Mouse (Mus musculus): ENCODE measurements around the gene Msh5. TPM values are rescaled to one million over a fixed set of nuclear protein-coding genes. Genes with fewer than 3 reads are reported as not detected.
A peak's percentile ranks its signal among the peaks of the same experiment; 100 is the strongest.

The Msh5 gene
- polyA plus RNA-seq, 1 experiment from 2014 or later: 4.4 TPM

GRCm38 (mm10) chr17:35080710-35081109, 34.2 kb upstream of the Msh5 start:
- no peaks in the 10 kb centered on the region for H3K9me3 ChIP-seq
- no peak overlapping the region for H3K4me3 ChIP-seq
- H3K36me3 ChIP-seq (replicated peaks): no peaks in the 10 kb centered on the region
- DNase-seq (ENCODE audit: low spot score): no peak
- no peak overlapping the region for H3K27ac ChIP-seq (replicated peaks)
- peaks cover 40% of the 10 kb centered on the region for H3K27me3 ChIP-seq (replicated peaks; ENCODE audit: low read depth, poor library complexity, severe bottlenecking)
- 69% methylated on average over 4 of the region's 4 CpGs for WGBS
- peaks cover 26% of the 10 kb centered on the region for H3K4me1 ChIP-seq

- H3K4me1 ChIP-seq: peaks cover 26% of the 10 kb centered on the region
- peaks cover 42% of the 10 kb centered on the region for H3K27me3 ChIP-seq (replicated peaks; ENCODE audit: low read depth, poor library complexity, severe bottlenecking)
- H3K36me3 ChIP-seq (replicated peaks): no peaks in the 10 kb centered on the region
- no peak overlapping the region for H3K4me3 ChIP-seq
- no peaks in the 10 kb centered on the region for H3K9me3 ChIP-seq
- DNase-seq (ENCODE audit: low spot score): no peak
- H3K27ac ChIP-seq (replicated peaks): no peak overlapping the region
- WGBS: 67% methylated on average over 6 of the region's 6 CpGs
These were observed 33.7 kb upstream of the Msh5 start for GRCm38 (mm10) chr17:35080248-35080647.

- no peaks in the 10 kb centered on the region for H3K36me3 ChIP-seq (replicated peaks)
- no peak overlapping the region for H3K4me3 ChIP-seq
- no peaks in the 10 kb centered on the region for H3K9me3 ChIP-seq
- peaks cover 26% of the 10 kb centered on the region for H3K4me1 ChIP-seq
- H3K27me3 ChIP-seq (replicated peaks; ENCODE audit: low read depth, poor library complexity, severe bottlenecking): peaks cover 42% of the 10 kb centered on the region
- no peak for DNase-seq (ENCODE audit: low spot score)
- WGBS: 73% methylated on average over 9 of the region's 9 CpGs
- H3K27ac ChIP-seq (replicated peaks): no peak overlapping the region
These were observed 33.2 kb upstream of the Msh5 start for GRCm38 (mm10) chr17:35079778-35080177.

DNA sequence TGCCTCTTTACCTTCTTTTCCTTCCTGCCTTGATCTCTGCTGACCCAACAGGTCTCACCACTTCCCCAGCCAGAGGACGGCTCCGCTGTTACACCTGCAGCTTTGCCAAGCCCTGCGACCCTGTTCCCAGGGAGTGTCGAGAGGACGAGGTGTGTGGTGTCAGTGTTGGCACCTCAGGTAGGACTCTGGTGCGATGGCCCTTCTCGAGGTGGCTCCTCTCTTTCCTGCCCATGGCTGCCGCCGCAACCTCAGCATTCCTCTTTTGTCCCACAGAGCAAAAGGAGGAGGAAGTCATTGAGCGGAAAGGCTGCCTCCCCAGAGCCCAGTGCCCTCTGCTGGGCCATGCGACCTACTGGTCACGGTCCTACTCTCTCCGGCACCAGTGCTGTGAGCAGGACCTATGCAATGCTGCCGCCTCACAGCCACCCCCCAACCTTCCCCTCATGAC, 31.3 kb upstream of the Msh5 start, which contains the start of gene Ly6g6d:
Gene Ly6g6d, minus strand, starts transcription at position 280 of the 448 bp plus-strand sequence.
- peaks cover 42% of the 10 kb centered on the region for H3K27me3 ChIP-seq (replicated peaks; ENCODE audit: low read depth, poor library complexity, severe bottlenecking)
- peaks cover 32% of the 10 kb centered on the region for H3K4me1 ChIP-seq
- peak within 1 kb of the TSS; percentile 60 for H3K27ac ChIP-seq (replicated peaks)
- peak; percentile 40 for DNase-seq (ENCODE audit: low spot score)
- no peaks in the 10 kb centered on the region for H3K9me3 ChIP-seq
- peak within 1 kb of the TSS; percentile 43 for H3K4me3 ChIP-seq
- no peaks in the 10 kb centered on the region for H3K36me3 ChIP-seq (replicated peaks)
- 9% methylated on average over 14 of the region's 14 CpGs for WGBS

- peak overlapping the region; percentile 43 for H3K4me3 ChIP-seq
- H3K27ac ChIP-seq (replicated peaks): peak overlapping the region; percentile 60
- H3K4me1 ChIP-seq: peaks cover 32% of the 10 kb centered on the region
- DNase-seq (ENCODE audit: low spot score): no peak
- 45% methylated on average over 2 of the region's 2 CpGs for WGBS
- peaks cover 42% of the 10 kb centered on the region for H3K27me3 ChIP-seq (replicated peaks; ENCODE audit: low read depth, poor library complexity, severe bottlenecking)
- no peaks in the 10 kb centered on the region for H3K9me3 ChIP-seq
- H3K36me3 ChIP-seq (replicated peaks): no peaks in the 10 kb centered on the region
These were observed 30.7 kb upstream of the Msh5 start for GRCm38 (mm10) chr17:35077285-35077684.

GRCm38 (mm10) chr17:35076507-35077176, 30.1 kb upstream of the Msh5 start, which contains the start of gene Ly6g6e:
TSS of gene Ly6g6e (plus strand) at chr17:35076902.
- no peak for DNase-seq (ENCODE audit: low spot score)
- H3K9me3 ChIP-seq: no peaks in the 10 kb centered on the region
- H3K36me3 ChIP-seq (replicated peaks): no peaks in the 10 kb centered on the region
- 18% methylated on average over 10 of the region's 10 CpGs for WGBS
- peak within 1 kb of the TSS; percentile 43 for H3K4me3 ChIP-seq
- peaks cover 32% of the 10 kb centered on the region for H3K4me1 ChIP-seq
- H3K27ac ChIP-seq (replicated peaks): peak within 1 kb of the TSS; percentile 60
- H3K27me3 ChIP-seq (replicated peaks; ENCODE audit: low read depth, poor library complexity, severe bottlenecking): peaks cover 42% of the 10 kb centered on the region

DNA sequence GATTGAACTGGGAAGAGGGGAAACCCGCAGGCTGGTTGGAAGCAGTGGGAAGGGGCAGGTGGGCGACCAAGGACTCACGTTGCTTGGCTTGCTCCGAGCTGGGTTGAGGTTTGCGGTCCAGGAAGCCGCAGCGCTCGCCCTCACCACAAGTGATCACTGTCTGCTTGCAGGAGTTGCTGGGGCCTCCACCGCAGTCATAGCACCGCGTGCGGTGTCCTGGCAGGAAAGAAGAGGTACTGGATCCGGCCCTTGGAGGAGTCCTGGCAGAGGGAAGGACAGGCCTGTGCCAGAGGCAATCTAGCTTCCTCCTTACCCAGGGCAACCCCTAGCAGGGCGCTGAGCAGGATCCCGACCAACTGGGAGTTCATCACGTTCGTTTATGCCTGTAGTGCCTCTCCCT, 27.6 kb upstream of the Msh5 start:
- no peak for DNase-seq (ENCODE audit: low spot score)
- Histone ChIP-seq H3K27ac (replicated peaks) (no peak overlapping the region), H3K4me1 (peaks cover 36% of the 10 kb centered on the region), H3K9me3 (no peaks in the 10 kb centered on the region), H3K36me3 (replicated peaks) (no peaks in the 10 kb centered on the region), H3K4me3 (no peak overlapping the region), H3K27me3 (replicated peaks; ENCODE audit: low read depth, poor library complexity, severe bottlenecking) (peaks cover 31% of the 10 kb centered on the region)
- 49% methylated on average over 17 of the region's 17 CpGs for WGBS

- Histone ChIP-seq H3K4me1 (peaks cover 17% of the 10 kb centered on the region), H3K9me3 (no peaks in the 10 kb centered on the region), H3K4me3 (no peak overlapping the region), H3K27ac (replicated peaks) (no peak overlapping the region), H3K27me3 (replicated peaks; ENCODE audit: low read depth, poor library complexity, severe bottlenecking) (peaks cover 39% of the 10 kb centered on the region), H3K36me3 (replicated peaks) (no peaks in the 10 kb centered on the region)
- WGBS: 78% methylated on average over 9 of the region's 9 CpGs
- DNase-seq (ENCODE audit: low spot score): no peak
These were observed 24.9 kb upstream of the Msh5 start for GRCm38 (mm10) chr17:35071454-35071853.

DNA sequence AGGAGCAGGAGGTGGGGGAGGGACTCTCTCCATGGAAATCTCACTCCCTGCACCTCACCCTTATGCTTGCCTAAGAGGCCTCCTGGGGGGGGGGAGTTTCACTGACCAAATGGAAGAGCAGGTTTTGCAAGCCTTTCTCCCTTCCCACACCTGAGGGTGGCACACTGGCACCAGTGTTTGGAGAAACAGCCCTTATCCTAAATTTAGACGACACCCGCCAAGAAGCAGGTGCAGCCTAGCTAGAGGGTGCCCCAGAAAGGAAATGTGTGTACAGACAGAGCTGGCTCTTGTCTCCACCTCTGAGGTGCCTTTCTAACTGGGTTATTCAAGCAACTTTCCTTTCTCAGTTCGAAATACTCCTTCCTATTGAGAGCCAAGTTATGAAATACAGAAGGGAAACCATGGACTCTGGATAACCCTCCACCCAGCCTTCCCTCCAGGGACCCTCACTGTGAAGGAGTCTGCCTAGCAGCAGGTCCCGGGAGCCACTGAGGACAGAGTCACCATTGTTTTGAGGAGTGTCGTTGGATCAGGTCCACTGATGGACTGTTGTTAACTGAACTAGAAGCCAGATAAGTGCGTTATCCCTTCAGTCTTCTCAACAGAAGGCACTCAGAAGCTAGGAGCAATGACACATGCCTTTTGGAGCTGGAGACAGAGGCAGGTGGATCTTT, 24.1 kb upstream of the Msh5 start:
- H3K36me3 ChIP-seq (replicated peaks): no peaks in the 10 kb centered on the region
- H3K4me1 ChIP-seq: peaks cover 14% of the 10 kb centered on the region
- 51% methylated on average over 6 of the region's 6 CpGs for WGBS
- no peaks in the 10 kb centered on the region for H3K9me3 ChIP-seq
- peaks cover 41% of the 10 kb centered on the region for H3K27me3 ChIP-seq (replicated peaks; ENCODE audit: low read depth, poor library complexity, severe bottlenecking)
- DNase-seq (ENCODE audit: low spot score): no peak
- H3K4me3 ChIP-seq: no peak overlapping the region
- H3K27ac ChIP-seq (replicated peaks): no peak overlapping the region

GRCm38 (mm10) chr17:35068213-35068914, 21.8 kb upstream of the Msh5 start:
- Histone ChIP-seq H3K27me3 (replicated peaks; ENCODE audit: low read depth, poor library complexity, severe bottlenecking) (peaks cover 62% of the 10 kb centered on the region), H3K4me1 (peaks cover 28% of the 10 kb centered on the region), H3K4me3 (no peak overlapping the region), H3K27ac (replicated peaks) (no peak overlapping the region), H3K9me3 (no peaks in the 10 kb centered on the region), H3K36me3 (replicated peaks) (peaks cover 5% of the 10 kb centered on the region; the same call in 1 of the 2 replicates)
- 85% methylated on average over 17 of the region's 17 CpGs for WGBS
- no peak for DNase-seq (ENCODE audit: low spot score)

DNA sequence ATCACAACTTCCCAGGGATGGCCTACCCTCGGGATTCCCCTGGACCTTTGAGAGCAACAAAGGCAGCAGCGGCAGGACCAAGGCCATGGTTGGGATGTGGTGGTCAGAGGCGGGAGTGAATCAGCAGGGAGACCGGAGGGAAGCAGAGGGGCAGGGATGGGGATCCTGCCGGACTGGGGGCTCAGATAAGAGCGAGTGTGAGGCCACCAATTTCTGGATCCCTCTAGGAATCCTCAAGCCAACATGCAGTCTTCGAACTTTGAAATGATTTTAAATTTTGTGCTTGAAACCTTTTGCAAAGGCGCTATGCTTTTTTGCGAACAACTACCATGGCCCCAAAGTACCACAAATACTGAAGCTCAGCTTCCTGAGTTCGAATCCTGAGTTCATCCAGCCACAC, 19.5 kb upstream of the Msh5 start, which contains the start of gene Mpig6b:
Gene Mpig6b, minus strand, starts transcription at position 101 of the 400 bp plus-strand sequence.
- Histone ChIP-seq H3K4me1 (peaks cover 34% of the 10 kb centered on the region), H3K27ac (replicated peaks) (peak within 1 kb of the TSS; percentile 70), H3K4me3 (peak within 1 kb of the TSS; percentile 58), H3K36me3 (replicated peaks) (peaks cover 26% of the 10 kb centered on the region), H3K27me3 (replicated peaks; ENCODE audit: low read depth, poor library complexity, severe bottlenecking) (peaks cover 71% of the 10 kb centered on the region), H3K9me3 (no peaks in the 10 kb centered on the region)
- no peak for DNase-seq (ENCODE audit: low spot score)
- 41% methylated on average over 10 of the region's 10 CpGs for WGBS
